Mouse (Mus musculus): ENCODE data around the gene Phf2.

Gene Phf2

DNA sequence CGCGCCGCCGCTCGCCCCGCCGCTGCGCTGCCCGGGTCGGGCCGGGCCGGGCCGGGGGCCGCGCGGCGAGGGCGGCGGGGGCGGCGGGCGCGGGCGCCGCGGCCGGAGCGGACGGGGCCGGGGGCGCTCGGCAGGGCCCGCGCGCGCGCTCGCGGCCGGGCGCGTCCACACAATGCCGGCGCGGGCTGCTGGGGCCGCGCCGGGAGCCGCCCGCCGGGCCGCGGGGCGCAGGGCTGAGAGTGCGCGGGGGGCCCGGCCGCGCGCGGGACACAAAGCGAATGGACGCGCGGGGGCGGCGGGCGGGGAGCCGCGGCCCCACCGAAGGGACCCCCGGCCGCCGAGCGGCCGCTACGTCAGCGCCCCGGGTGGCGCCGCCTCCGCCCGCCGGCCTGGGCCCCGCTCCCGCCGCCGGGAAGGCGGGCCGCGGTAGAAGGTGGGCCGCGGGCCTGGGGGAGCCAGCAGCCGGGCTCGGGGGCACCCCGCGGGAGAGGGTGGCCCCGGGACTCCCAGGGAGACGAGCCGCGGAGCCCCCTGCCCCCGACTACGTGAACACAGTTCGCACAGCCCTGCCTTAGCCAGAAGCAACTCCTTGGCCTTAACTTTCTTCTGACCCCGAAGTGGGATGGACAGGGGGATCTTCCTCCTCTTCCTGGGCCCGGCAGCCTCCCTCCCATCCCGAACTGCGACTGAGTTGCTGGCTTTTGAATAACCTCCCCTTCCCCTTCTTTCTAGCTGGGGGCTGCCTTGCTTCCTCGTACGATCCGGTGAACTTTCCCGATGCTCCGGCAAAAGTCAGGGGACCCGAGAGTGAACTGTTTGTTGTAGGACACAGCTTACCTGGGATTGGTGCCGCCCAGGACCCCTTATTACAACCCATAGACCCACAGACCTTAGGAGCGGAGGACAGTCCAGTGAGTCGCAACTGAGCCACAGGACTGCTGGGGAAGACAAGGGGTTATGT is at the start of gene Phf2:
Gene Phf2, minus strand, starts transcription at position 349 of the 961 bp plus-strand sequence.
- DNase-seq (ENCODE audit: low spot score in 2 of 2), result peak in 1 of 2 experiments; percentile 43

DNA sequence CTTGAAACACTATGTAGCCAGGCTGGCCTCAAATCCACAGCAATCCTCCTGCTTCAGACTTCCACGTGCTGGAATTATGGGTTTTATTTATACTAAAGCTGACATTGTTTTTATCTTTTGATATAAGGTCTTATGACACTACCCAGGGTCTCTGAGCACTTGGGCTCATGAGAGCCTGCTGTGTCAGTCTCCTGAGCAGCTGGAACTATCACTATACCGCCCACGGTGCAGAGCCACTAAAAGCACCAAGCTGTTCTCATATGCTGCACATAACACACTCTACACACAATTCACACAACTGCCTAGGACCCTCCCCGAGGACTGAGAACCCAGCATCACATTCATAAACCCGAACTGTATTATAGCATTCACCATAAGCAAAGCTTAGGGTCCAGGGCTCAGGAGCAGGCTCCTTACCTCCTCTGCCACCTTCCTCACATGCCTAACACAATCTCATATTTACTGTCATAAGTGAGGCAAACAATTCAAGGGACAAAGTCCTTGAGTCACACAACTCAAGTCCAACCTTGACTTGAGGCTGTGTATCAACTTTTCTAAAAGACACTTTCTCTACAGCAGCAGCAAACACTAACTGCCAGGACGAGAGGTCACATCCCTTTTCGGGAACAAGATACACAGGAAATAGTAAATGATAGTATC is 49.0 kb upstream of the Phf2 start:
- DNase-seq (ENCODE audit: low spot score in 2 of 2), result no peak

DNA sequence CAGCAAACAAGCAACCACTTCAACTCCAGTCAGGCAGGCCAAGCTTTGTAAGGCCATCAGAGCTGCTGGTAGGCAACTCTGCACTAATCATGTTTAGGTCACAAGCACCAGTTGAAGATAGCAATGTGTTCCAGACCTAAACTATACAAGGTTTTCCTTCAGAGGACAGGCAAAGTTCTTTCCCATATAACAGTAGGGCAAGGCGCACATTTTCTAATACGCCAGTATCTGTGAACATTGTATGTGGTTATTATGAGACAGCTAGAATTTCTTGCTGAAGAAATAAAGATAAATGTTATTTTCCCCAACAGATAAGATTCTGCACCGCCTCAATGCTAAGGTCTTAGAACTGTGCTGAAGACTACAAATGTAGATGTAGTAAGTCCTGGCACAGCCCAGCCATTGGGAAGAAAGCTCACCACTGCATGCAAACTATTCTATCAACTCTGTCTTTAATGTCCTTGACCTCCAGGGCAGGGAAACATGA is 46.2 kb upstream of the Phf2 start:
- no peak for DNase-seq (ENCODE audit: low spot score in 2 of 2)

DNA sequence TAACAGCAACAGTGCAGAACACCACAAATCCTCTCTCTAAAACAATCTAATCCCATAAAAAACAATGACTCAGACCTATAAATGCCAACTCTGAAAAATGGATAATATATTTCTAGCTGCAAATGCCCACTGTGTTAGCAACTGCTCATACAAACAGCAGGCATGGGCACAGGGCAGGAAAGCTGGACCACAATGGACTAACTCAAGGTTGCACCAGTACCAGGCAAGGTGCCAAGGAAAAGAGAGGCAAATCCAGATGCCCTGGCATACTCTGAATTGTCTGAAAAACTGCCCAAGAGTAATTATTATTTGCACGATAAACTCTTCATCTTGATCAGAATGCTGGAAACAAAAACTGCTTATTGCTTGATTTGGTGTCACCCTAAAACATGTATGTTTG is 42.8 kb upstream of the Phf2 start:
- no peak for DNase-seq (ENCODE audit: low spot score in 2 of 2)

DNA sequence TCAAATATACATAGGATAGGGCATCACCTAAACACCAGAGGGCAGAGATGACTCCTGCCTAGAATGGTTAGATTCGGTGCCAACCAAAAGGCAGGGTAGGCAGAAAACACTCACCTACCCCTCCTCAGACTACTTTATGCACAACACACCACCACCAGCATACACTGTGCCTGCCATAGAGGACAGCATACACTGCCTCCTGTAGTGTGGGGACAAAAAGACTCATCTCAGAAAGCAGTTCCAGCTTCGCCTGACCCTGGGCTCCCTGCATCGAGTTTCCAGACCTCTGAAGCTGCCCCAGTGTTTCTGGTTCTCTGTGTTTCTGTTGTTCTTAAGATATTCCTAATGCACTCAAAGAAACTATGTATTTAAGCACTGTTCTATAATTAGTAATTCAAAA is 42.2 kb upstream of the Phf2 start:
- DNase-seq (ENCODE audit: low spot score in 2 of 2), result no peak

DNA sequence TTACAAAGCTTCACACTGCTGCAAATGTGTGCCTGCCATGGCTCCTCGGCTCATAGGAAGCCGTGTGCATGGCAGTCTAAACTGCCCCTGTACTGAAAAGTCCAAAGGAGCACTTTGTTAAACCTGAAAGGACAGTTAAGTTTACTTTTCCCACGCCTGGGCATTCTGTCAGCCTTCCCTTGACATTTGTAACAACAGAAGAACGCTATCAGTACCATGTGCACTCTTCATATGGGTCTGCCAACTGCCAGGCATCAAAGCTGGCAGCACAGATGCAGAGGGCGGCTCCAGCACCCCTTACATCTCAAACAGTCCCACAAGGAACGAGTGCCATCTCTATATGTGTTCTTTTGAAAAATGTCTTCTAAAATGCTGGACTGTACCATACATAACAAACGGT is 40.5 kb upstream of the Phf2 start:
- DNase-seq (ENCODE audit: low spot score in 2 of 2), result no peak

DNA sequence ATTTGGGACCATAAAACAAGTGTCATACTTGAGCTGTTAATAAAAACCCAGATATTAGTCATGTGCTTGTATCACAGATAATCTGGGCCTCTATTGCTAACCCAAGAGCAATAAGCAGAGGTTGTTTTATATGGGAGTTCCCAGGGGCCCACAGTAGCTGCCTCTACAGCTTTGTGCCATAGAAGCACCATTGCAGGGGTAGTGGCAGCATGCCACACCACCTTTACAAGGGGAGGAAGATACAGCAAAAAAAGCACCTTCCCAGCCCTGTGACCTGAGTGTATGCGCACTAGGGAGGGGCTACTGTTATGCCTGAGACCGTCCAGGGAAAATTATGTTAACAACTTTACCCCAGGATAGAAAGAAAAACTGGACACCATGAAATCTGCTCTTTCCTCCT is 34.5 kb upstream of the Phf2 start:
- no peak for DNase-seq (ENCODE audit: low spot score in 2 of 2)

DNA sequence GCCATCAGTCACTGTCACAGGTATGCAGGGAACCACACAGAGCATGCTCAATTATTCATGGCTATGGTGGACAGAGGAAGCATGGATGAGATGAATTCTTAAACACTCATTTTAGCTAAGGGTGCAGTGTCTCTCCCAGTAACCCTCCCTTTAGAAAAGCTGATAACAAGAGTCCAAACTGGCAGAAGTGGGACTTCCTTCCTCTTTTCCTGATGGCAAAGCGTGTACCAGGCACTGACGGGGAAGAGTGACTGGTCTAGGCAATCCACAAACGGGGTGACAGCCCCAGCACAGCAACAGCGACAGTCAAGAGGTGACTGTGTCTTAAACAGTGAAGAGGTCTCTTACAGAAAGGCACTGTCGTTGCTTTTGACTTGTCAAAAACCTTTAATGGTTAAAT is 24.5 kb upstream of the Phf2 start:
- DNase-seq (ENCODE audit: low spot score in 2 of 2), result no peak

DNA sequence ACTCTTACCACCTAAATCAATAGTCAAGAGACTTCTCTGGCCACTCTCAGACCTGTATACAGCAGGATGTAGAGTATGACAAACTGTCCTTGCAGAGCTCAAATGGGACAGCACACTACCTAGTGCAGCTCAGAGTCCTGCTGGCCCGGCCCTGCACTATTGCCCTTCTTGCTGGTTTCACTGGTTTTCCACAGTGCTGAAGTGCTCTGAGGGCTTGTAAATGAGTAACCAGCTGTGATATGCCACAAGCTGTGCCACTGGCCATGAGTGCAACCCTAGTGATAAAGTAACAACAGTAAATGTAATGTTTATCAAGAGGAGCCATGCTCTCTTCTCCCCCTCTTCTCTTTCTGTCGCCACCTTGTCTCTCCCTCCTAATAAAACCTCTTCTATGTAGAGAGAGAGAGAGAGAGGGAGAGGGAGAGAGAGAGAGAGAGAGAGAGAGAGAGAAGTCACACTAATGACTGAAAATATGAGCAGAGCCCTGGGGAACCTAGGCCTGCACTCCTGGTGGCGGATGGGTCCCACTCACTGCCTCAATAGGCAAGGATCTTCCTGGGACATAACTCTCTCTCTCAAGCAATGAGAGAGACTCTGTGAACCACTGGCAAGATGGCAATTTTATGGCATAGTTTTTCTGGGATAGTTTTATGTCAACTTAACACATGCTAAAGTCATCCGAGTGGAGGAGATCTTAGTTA is 19.5 kb upstream of the Phf2 start:
- no peak for DNase-seq (ENCODE audit: low spot score in 2 of 2)

DNA sequence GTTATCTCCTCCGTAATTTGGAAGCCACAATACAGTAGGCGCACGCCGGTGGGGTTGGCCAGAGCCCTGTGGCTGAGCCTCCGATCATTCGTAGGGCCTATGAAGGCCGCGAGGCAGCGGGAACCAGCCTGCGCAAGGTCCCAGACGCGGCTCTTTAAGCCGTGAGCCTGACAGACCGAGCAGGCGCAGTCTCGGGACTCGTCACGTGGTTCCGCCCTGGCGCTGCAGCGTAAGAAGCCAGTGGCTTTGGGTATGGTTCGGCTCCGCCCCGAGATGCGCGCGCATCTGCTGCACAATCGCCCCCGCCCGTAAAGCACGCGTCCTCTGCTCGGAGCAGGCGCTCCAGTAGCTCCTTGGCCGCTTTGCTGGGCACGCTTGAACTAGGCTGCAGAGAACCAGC is 7.6 kb upstream of the Phf2 start:
- peak; percentile 96 to 99 for DNase-seq (ENCODE audit: low spot score in 2 of 2)

DNA sequence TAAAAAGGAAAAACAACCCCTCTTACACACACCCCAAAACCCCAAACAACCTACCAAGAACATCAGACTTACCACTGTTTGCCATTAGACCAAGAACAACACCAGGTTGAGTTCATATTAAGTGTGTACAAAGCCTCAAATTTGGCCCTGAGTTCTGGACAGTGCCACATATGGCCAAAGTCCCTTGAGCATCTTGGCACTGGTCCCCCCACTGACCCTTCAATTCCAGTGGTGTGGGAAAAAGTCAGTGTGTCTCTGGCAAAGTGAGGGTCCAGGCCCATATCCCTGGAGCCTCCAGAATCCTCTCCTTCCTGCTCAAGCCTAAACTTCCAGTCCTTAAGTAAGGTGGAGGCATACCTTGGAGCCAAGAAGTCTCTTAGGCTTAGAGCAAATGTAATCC is 6.9 kb upstream of the Phf2 start:
- DNase-seq (ENCODE audit: low spot score in 2 of 2), result no peak

DNA sequence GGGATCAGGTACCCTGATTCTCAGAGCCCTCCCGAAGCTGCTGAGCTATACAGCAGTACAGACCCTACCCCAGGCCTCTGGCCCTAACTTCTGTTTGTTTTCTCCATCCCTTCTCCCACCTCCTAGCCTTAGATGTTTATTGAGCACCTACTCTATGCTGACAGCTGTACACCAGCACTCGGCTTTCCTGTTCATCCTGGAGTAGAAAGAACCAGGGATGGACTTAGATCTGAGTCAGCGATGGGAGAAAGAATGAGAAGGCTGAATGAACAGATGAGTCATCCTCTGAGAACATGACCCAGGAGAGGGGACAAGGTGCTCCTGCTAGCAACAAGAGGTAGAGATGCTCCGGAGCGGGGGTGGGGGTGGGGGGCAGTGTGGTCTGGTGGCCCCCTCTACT is 1.8 kb upstream of the Phf2 start:
- no peak for DNase-seq (ENCODE audit: low spot score in 2 of 2)

DNA sequence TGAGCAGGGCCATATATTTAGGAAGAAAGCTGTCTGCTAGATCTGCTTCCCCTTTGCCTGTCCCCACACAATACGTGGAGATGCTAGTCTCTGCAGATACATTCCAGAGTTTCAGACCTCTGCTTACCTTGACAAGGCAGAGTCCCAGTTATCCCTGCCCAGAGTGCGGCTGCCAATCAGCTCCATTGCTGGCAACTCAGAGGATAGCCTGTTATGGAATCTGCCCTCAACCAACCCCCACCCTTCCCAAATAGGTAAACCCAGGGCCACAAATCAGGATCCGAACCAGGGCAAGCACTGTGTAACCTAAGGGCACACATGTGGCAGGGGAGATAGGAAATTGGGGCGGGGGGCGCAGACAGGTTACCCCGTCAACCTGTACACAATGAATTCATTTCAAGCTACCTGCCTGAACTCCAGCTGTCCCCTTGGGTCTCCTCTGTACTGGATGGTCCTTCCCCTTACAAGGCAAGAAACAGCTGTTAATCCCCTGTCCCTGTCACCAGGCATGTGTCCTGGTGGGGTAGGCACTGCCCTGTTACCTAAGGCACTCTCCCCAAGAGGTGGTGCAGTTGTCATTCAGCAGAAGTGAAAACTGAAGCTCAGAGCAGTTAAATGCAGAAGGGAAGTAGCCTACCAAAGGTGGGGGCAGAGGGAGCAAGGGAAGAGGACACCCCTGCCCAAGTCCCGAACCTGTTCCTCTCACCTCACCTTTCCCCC is 1.1 kb upstream of the Phf2 start:
- DNase-seq (ENCODE audit: low spot score in 2 of 2), result no peak

DNA sequence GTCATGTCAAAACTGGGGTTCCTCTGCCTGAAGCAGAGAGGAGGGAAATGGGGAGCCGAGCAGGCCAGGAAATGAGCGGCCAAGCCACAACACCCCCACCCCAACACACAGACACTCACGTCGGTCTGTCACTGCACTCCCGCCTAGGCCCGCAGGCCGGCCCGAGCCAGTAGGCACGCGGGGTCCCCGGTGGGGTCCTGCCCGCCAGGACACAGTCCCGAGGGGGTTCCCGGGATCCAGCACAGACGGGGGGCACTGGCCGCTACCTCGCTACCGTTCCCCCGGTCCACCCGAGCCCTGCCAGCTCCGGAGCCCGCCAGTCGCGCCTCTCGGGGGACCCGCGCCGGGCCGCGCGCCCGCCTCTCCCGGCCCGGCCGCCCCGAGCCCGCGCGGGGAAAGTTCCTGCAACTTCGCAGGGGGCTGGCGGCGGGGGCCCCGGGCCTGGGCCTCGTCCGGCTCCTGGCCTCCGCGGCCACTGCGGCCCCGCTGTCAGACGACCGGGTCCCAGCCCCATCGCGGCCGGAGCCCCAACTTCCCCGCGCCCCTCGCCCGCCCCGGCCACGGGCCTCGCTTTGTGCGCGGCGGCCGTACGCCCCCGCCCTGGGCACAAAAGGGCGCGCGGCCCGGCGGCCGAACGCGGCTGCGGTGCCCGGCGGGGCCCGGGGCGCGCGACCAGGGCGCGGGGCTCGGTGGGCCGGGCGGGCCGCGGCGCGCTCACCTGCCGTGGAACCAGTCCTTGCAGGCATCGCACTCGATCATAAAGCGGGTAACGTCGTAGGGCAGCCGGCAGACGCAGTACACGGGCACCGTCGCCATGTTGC is 759 bp downstream of the Phf2 start:
- DNase-seq (ENCODE audit: low spot score in 2 of 2), result peak in 1 of 2 experiments; percentile 50

DNA sequence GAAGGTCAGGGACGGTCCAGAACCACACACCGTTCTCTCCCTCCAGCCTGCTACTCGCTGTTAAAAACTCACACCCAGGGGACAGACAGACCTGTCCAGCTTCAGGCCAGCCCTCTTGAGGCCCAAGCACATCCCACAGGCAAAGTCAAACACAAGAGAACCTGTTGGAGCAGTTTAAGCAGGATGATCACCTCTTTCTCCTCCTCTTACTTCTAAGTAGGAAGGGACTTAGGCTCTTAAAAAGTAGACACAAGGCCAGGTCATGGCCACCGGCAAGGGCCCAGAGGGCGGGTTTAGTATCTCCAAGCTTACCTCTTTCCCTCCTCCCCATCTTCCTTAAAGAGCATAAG is 1.3 kb downstream of the Phf2 start:
- DNase-seq (ENCODE audit: low spot score in 2 of 2), result no peak

DNA sequence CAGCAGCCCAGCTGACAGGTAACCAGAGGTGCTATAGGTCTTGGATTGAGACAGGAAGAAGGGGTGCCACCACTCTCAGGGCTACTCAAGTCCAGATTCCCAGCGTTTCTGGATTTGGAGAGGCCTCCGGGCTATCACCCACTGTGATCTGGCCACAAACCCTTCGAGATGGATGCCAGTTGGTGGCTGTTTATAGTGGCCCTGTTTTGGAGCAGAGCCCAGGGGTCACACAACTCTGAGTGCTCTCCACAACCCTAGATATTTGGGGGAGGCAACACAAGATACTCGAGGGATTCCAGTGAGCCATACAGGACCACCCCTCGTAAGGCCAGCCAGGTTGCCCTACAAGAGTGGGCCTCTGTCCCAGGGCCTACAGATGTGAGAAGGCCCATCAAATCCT is 1.8 kb downstream of the Phf2 start:
- DNase-seq (ENCODE audit: low spot score in 2 of 2), result no peak

DNA sequence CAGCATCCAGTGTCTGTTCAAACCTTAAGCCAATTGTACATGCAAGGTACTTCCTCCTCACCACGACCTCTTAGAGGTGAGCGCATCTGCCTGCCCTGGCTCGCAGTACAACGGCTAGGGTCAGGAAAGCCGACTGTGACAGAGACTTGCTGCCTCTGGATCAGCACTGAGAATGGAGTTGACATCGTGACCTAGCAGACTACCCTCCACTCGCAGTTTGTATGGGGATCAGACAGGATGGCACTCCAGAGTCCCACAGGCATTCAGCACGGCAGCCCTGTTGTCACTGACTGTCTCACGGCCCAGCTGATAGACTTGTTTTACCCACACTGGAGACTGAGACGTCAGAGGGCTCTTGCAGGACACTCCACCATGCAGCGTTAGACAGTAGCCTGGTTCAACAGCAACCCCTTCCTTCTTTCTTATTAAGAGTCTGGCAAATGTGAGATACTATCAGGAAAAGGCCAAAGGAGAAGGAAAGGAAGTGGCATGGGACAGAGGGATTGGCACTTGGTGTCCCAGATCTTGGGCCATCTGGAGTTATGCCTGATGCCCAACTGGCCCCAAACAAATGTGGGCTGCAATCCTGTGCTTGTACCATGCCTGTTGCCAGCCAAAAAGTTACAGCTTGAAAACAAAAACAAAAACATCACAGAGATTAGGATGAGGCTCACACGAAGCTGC is 6.1 kb downstream of the Phf2 start:
- no peak for DNase-seq (ENCODE audit: low spot score in 2 of 2)

DNA sequence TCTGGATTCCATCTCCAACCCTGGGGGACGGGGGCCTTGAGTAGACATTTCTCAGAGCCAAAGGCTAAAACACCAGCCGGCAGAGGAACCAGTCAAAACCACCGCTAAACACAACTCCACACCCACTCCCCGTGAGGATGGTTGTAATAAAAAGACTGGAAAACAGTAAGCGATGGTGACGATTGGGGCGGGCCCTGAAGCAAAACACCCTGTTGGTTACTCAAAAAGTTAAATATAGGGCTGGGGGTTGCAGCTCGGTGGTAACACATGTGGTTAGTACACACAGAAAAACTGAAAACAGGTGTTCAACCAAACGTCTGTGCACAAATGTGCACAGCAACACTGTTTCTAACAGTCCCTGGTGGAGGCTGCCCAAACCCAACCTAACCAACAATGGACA is 7.4 kb downstream of the Phf2 start:
- no peak for DNase-seq (ENCODE audit: low spot score in 2 of 2)

DNA sequence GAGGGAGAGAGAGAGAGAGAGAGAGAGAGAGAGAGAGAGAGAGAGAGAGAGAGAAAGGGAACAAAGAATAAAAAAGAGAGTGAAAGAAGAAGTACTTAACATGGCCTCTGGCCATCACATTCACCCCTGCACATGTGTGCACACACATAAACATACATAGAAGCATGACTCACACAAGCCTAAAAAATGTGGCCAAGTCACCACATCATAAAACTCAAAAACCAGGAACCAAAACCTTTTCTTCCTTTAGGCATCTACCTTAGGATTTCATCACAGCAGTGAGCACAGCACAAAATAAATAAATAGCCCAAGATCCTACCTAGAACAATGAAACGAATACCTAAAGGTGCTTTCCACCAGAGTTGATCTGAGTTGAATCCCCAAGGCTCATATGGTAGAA is 9.0 kb downstream of the Phf2 start:
- no peak for DNase-seq (ENCODE audit: low spot score in 2 of 2)

DNA sequence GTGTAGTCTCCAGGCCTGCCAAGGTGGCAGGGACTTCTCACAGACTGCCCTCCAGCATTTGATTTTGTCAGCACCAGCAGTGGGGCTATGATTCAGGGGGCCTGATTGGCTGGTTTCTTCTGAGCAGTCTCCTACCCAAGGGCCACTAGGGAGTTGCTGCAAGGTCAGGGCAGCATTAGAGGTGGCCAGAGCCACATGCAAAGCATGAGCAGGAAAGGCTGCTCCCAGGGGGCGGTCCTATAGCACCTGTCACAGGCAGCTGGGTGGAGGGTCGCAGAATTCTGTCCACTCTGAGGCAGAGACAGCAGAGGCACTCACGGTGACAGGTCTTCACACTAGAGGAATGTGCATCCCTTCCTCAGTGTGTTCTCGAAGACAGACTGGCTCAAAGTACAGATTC is 12.1 kb downstream of the Phf2 start:
- DNase-seq (ENCODE audit: low spot score in 2 of 2), result no peak

Data from cerebellum, postnatal 4 days (tissue).